Comparison of ENCODE assay signal across 9 mouse cellular contexts in genomic region chr15:84613536-84614527, GRCm38 (mm10). TPM values are rescaled to one million over a fixed set of nuclear protein-coding genes. Genes with fewer than 3 reads are reported as not detected.
DNase-seq lines count a peak whose midpoint lies in the region; ATAC-seq and TF ChIP-seq lines count a peak whose summit lies in the region.
"Had no signal": no experiment of that assay in that cellular context is flagged by ENCODE, and none has a peak within 500 bp of the region (broad histone marks: within the 10 kb centered on the region; RNA-seq: fewer than 3 reads in every experiment).

No protein-coding gene starts in this region.

- no peak overlapping the region for H3K9ac ChIP-seq in CH12.LX (ENCODE audit: insufficient read depth, low read depth)
- H3K9ac ChIP-seq in forebrain, embryonic 13.5 days = no peak overlapping the region
- no peak overlapping the region for H3K9ac ChIP-seq in heart, postnatal 0 days (replicated peaks; ENCODE audit: low read depth, low read length)
- H3K9ac ChIP-seq in liver, embryonic 13.5 days = no peak overlapping the region
- 0 out of 2 replicates have a peak overlapping the region, but pooled peaks have one; percentile 22 for H3K9ac ChIP-seq in neural tube, embryonic 11.5 days (ENCODE audit: low read length)
- H3K9ac ChIP-seq in stomach, embryonic 15.5 days = no peak overlapping the region

- no peak; the same call in none of the 2 replicates for TF ChIP-seq RAD21 in CH12.LX (IDR thresholded peaks at IDR 0.05; ENCODE audit: low read depth, low read length)

- H3K9me3 ChIP-seq in CH12.LX (replicated peaks; ENCODE audit: low read length) = no peaks in the 10 kb centered on the region
- no peaks in the 10 kb centered on the region for H3K9me3 ChIP-seq in forebrain, embryonic 13.5 days (replicated peaks)
- no peaks in the 10 kb centered on the region for H3K9me3 ChIP-seq in heart, postnatal 0 days (replicated peaks; ENCODE audit: control insufficient read depth, low read length)
- no peaks in the 10 kb centered on the region for H3K9me3 ChIP-seq in liver, embryonic 13.5 days (replicated peaks)
- H3K9me3 ChIP-seq in neural tube, embryonic 11.5 days (ENCODE audit: control insufficient read depth, low read length) = no peaks in the 10 kb centered on the region
- H3K9me3 ChIP-seq in stomach, embryonic 15.5 days = no peaks in the 10 kb centered on the region

- H3K27me3 ChIP-seq in CH12.LX (replicated peaks) = peaks cover 83% of the 10 kb centered on the region
- H3K27me3 ChIP-seq in forebrain, embryonic 13.5 days = peaks cover 24% of the 10 kb centered on the region; the same call in 1 of the 2 replicates
- H3K27me3 ChIP-seq in heart, postnatal 0 days (ENCODE audit: control insufficient read depth, insufficient read depth, low read length) = peaks cover 50% of the 10 kb centered on the region
- H3K27me3 ChIP-seq in liver, embryonic 13.5 days = peaks cover 30% of the 10 kb centered on the region; the same call in 1 of the 2 replicates
- H3K27me3 ChIP-seq in neural tube, embryonic 11.5 days (ENCODE audit: control insufficient read depth, insufficient read depth, low read length) = no peaks in the 10 kb centered on the region
- H3K27me3 ChIP-seq in stomach, embryonic 15.5 days (replicated peaks) = no peaks in the 10 kb centered on the region

- WGBS in forebrain, embryonic 13.5 days = 49% methylated on average over 17 of the region's 17 CpGs
- 37% methylated on average over 17 of the region's 17 CpGs for WGBS in heart, postnatal 0 days
- 43% methylated on average over 17 of the region's 17 CpGs for WGBS in liver, embryonic 13.5 days (ENCODE audit: insufficient replicate concordance)
- WGBS in neural tube, embryonic 11.5 days = 56% methylated on average over 17 of the region's 17 CpGs
- 49% methylated on average over 17 of the region's 17 CpGs for WGBS in stomach, embryonic 15.5 days

- no peak for TF ChIP-seq EP300 in CH12.LX (IDR thresholded peaks at IDR 0.05; ENCODE audit: low read length)
- TF ChIP-seq EP300 in heart, postnatal 0 days (IDR thresholded peaks at IDR 0.05; ENCODE audit: low read depth) = no peak

- no peaks in the 10 kb centered on the region for H3K79me2 ChIP-seq in CH12.LX (replicated peaks; ENCODE audit: control insufficient read depth, extremely low read depth, insufficient read depth, poor library complexity, severe bottlenecking)

- H3K27ac ChIP-seq in CH12.LX (ENCODE audit: insufficient read depth, low read depth) = no peak overlapping the region
- H3K27ac ChIP-seq in forebrain, embryonic 13.5 days = no peak overlapping the region
- H3K27ac ChIP-seq in heart, postnatal 0 days (ENCODE audit: low read depth) = no peak overlapping the region
- H3K27ac ChIP-seq in liver, embryonic 13.5 days = no peak overlapping the region
- H3K27ac ChIP-seq in neural tube, embryonic 11.5 days (ENCODE audit: low read depth, low read length) = peak overlapping the region; percentile 20; the same call in 1 of the 2 replicates
- no peak overlapping the region for H3K27ac ChIP-seq in stomach, embryonic 15.5 days

- dilution Hi-C loops in CH12.LX (cut with MboI; ENCODE audit: extremely low pct_ligation_motif_present, extremely low pct_unique_long_range_greater_than_20kb, low sequenced_read_pairs) = no loop called here

- H3K36me3 ChIP-seq in CH12.LX (replicated peaks in 1 of 2; ENCODE audit: control insufficient read depth in 1 of 2, insufficient read depth in 1 of 2, low read length in 1 of 2) = no peaks in the 10 kb centered on the region
- no peaks in the 10 kb centered on the region for H3K36me3 ChIP-seq in forebrain, embryonic 13.5 days (ENCODE audit: poor library complexity, severe bottlenecking)
- no peaks in the 10 kb centered on the region for H3K36me3 ChIP-seq in heart, postnatal 0 days (replicated peaks; ENCODE audit: control insufficient read depth, insufficient read depth, low read length)
- H3K36me3 ChIP-seq in liver, embryonic 13.5 days = no peaks in the 10 kb centered on the region
- H3K36me3 ChIP-seq in neural tube, embryonic 11.5 days (ENCODE audit: control insufficient read depth, insufficient read depth, low read length) = no peaks in the 10 kb centered on the region
- no peaks in the 10 kb centered on the region for H3K36me3 ChIP-seq in stomach, embryonic 15.5 days

- peaks cover 0 to 16% of the 10 kb centered on the region in 2 experiments; a peak in 2 of 4 replicates for H3K4me1 ChIP-seq in CH12.LX (ENCODE audit: control insufficient read depth in 1 of 2, insufficient read depth in 2 of 2)
- peaks cover 38% of the 10 kb centered on the region for H3K4me1 ChIP-seq in forebrain, embryonic 13.5 days
- H3K4me1 ChIP-seq in heart, postnatal 0 days (ENCODE audit: control insufficient read depth, insufficient read depth) = no peaks in the 10 kb centered on the region
- H3K4me1 ChIP-seq in liver, embryonic 13.5 days (replicated peaks) = peaks cover 11% of the 10 kb centered on the region
- H3K4me1 ChIP-seq in neural tube, embryonic 11.5 days (ENCODE audit: control insufficient read depth, insufficient read depth, low read length) = peaks cover 13% of the 10 kb centered on the region; the same call in 1 of the 2 replicates
- peaks cover 2% of the 10 kb centered on the region; the same call in 1 of the 2 replicates for H3K4me1 ChIP-seq in stomach, embryonic 15.5 days

- peak; percentile 92 to 93 for TF ChIP-seq CTCF in CH12.LX (conservative IDR thresholded peaks at IDR 0.05 in 1 of 2, IDR thresholded peaks at IDR 0.05 in 1 of 2; ENCODE audit: low read depth in 2 of 2, low read length in 2 of 2)
- peak; percentile 100 for TF ChIP-seq CTCF in heart, postnatal 0 days (IDR thresholded peaks at IDR 0.05; ENCODE audit: low read depth)

- no peak overlapping the region for H3K4me3 ChIP-seq in CH12.LX (replicated peaks in 1 of 3; ENCODE audit: low read depth in 2 of 3, low read length in 2 of 3, poor library complexity in 1 of 3)
- H3K4me3 ChIP-seq in forebrain, embryonic 13.5 days = no peak overlapping the region
- no peak overlapping the region for H3K4me3 ChIP-seq in heart, postnatal 0 days (ENCODE audit: low read depth, low read length)
- H3K4me3 ChIP-seq in liver, embryonic 13.5 days (replicated peaks) = no peak overlapping the region
- no peak overlapping the region for H3K4me3 ChIP-seq in neural tube, embryonic 11.5 days (ENCODE audit: low read depth, low read length)
- no peak overlapping the region for H3K4me3 ChIP-seq in stomach, embryonic 15.5 days (replicated peaks)
- H3K4me3 ChIP-seq: erythroblast, embryonic 14.5 days had no signal

- no peak for TF ChIP-seq POLR2A in CH12.LX (IDR thresholded peaks at IDR 0.05; ENCODE audit: low read depth, low read length)

- no peak overlapping the region for H3K4me2 ChIP-seq in CH12.LX (ENCODE audit: insufficient read depth, low read depth, poor library complexity, severe bottlenecking)
- no peak overlapping the region for H3K4me2 ChIP-seq in forebrain, embryonic 13.5 days
- H3K4me2 ChIP-seq in heart, postnatal 0 days (ENCODE audit: low read depth, low read length) = no peak overlapping the region
- H3K4me2 ChIP-seq in liver, embryonic 13.5 days = no peak overlapping the region
- no peak overlapping the region for H3K4me2 ChIP-seq in neural tube, embryonic 11.5 days (ENCODE audit: low read depth)
- H3K4me2 ChIP-seq in stomach, embryonic 15.5 days = no peak overlapping the region

- DNase-seq in CH12.LX (ENCODE audit: extremely low read depth) = peak; percentile 72
- DNase-seq in c-Kit-positive CD71-positive TER-119-positive erythroid progenitor cells, embryonic 14.5 days (ENCODE audit: low spot score) = peak; percentile 75
- DNase-seq in heart, postnatal 0 days (ENCODE audit: low spot score) = peak; percentile 62
- peak; percentile 82 to 93 for DNase-seq in kidney, postnatal 36 days
- peak; percentile 46 for DNase-seq in liver, embryonic 13.5 days
- DNase-seq in neural tube, embryonic 11.5 days (ENCODE audit: low spot score) = peak; percentile 89

- in situ Hi-C loops in CH12.LX (cut with MboI; ENCODE audit: low pct_ligation_motif_present, low pct_unique_long_range_greater_than_20kb, low sequenced_read_pairs) = loop anchor here (5.0 to 25.0 kb wide), 4 partner anchors 77 to 752 kb away; partner anchors contain the start of genes Pnpla5 and Sult4a1

- ATAC-seq in forebrain, embryonic 13.5 days = peak; percentile 84
- ATAC-seq in heart, postnatal 0 days (ENCODE audit: insufficient read depth, low read depth) = peak; percentile 57
- ATAC-seq in liver, embryonic 13.5 days (ENCODE audit: low read depth) = no peak; the same call in 1 of the 2 replicates
- ATAC-seq in neural tube, embryonic 11.5 days (ENCODE audit: insufficient read depth, low FRiP score, low TSS enrichment) = peak; percentile 46; the same call in 1 of the 2 replicates
- peak; percentile 52 for ATAC-seq in stomach, embryonic 15.5 days (ENCODE audit: insufficient read depth, low FRiP score, low read depth)

TF ChIP-seq in CH12.LX, 34 proteins besides CTCF, POLR2A, EP300 and RAD21 (continues in another document):
- TF ChIP-seq NELFE (IDR thresholded peaks at IDR 0.05; ENCODE audit: low read depth, low read length) = 0 out of 2 replicates have a peak, but pooled peaks have one; percentile 19
- TF ChIP-seq USF2 (conservative IDR thresholded peaks at IDR 0.05; ENCODE audit: low read depth, low read length) = no peak
- TF ChIP-seq ZC3H11A (IDR thresholded peaks at IDR 0.05; ENCODE audit: low read depth, low read length) = peak; percentile 47

RNA-seq across cellular contexts. Expression of gene Prr5, which starts 55.6 kb away (rescaled TPM):
- total RNA-seq in CH12.LX (2012; rRNA removed) (19.7 and 28.5 TPM in 2 replicates), CH12.LX (2014; rRNA removed) (10.4 and 11.6 TPM in 2 replicates)
- 58.2 and 68.2 TPM in 2 replicates for polyA plus RNA-seq in CH12.LX (2012; ENCODE audit: insufficient read length, low read depth)
- polyA plus RNA-seq in forebrain, embryonic 13.5 days (2015; fragmentation: Nextera tagmentation; extraction: Ambion mirVana) = 7.0 and 8.0 TPM in 2 replicates
- total RNA-seq in heart, postnatal 0 days (2014; rRNA removed; ENCODE audit: low replicate concordance) = 7.3 and 14.8 TPM in 2 replicates
- 5.6 and 6.5 TPM in 2 replicates for polyA plus RNA-seq in heart, postnatal 0 days (2015; fragmentation: Nextera tagmentation; extraction: Ambion mirVana)
- 7.6 and 7.8 TPM in 2 replicates for polyA plus RNA-seq in liver, embryonic 13.5 days (2015; fragmentation: Nextera tagmentation; extraction: Ambion mirVana)
- 17.5 and 19.3 TPM in 2 replicates for polyA plus RNA-seq in neural tube, embryonic 11.5 days (2014; fragmentation: Nextera tagmentation; extraction: Ambion mirVana)
- polyA plus RNA-seq in stomach, embryonic 15.5 days (2015; fragmentation: Nextera tagmentation; extraction: Ambion mirVana) = 40.1 and 42.1 TPM in 2 replicates

RNA-seq across cellular contexts. Expression of gene Rtl6, which starts 56.2 kb away (rescaled TPM):
- not detected in 2 replicates for total RNA-seq in CH12.LX (2012; rRNA removed)
- 0.04 TPM in 1 of 2 replicates, not detected in the other for total RNA-seq in CH12.LX (2014; rRNA removed)
- polyA plus RNA-seq in CH12.LX (2012; ENCODE audit: insufficient read length, low read depth) = not detected in 2 replicates
- polyA plus RNA-seq in forebrain, embryonic 13.5 days (2015; fragmentation: Nextera tagmentation; extraction: Ambion mirVana) = 43.5 and 50.2 TPM in 2 replicates
- total RNA-seq in heart, postnatal 0 days (2014; rRNA removed; ENCODE audit: low replicate concordance) = 6.0 and 9.6 TPM in 2 replicates
- polyA plus RNA-seq in heart, postnatal 0 days (2015; fragmentation: Nextera tagmentation; extraction: Ambion mirVana) = 5.2 and 5.5 TPM in 2 replicates
- polyA plus RNA-seq in liver, embryonic 13.5 days (2015; fragmentation: Nextera tagmentation; extraction: Ambion mirVana) = 1.1 and 1.3 TPM in 2 replicates
- 25.0 and 28.7 TPM in 2 replicates for polyA plus RNA-seq in neural tube, embryonic 11.5 days (2014; fragmentation: Nextera tagmentation; extraction: Ambion mirVana)
- polyA plus RNA-seq in stomach, embryonic 15.5 days (2015; fragmentation: Nextera tagmentation; extraction: Ambion mirVana) = 11.3 and 12.4 TPM in 2 replicates
- polyA plus RNA-seq: erythroblast, embryonic 14.5 days had no signal
